Mouse (Mus musculus) ES-E14 (cell line): ENCODE results near the gene Gpnmb. TPM values are rescaled to one million over a fixed set of nuclear protein-coding genes. Genes with fewer than 3 reads are reported as not detected.

Source experiments
- DNase-seq: peaks from one replicate; pipeline ENCODE4 v3.0.0-alpha.2; 2013; ENCODE audit warnings: low read depth, low spot score
- H3K27ac ChIP-seq: 2 replicates; pipeline ENCODE4 v1.5.1; 2012; ENCODE audit warnings: low read depth, mild to moderate bottlenecking, low read length, moderate library complexity, mixed read lengths; ENCODE audit not compliant: poor library complexity, insufficient read depth, severe bottlenecking
- H3K36me3 ChIP-seq: 2 replicates; pipeline ENCODE4 v1.6.1; 2012; ENCODE audit warnings: mild to moderate bottlenecking, low read length, moderate library complexity, mixed read lengths; ENCODE audit not compliant: control insufficient read depth, poor library complexity, insufficient read depth, severe bottlenecking
- H3K4me1 ChIP-seq, 2 experiments: fragments of 150-350 bp in 1 of 2; sonication (generic) in 1 of 2; 2 replicates each; pipeline ENCODE4 v1.6.1; 2012; ENCODE audit warnings: low read length in 2 of 2, mild to moderate bottlenecking in 1 of 2, mixed read lengths in 1 of 2; ENCODE audit not compliant: control insufficient read depth in 2 of 2, insufficient read depth in 2 of 2, poor library complexity in 1 of 2
- H3K4me3 ChIP-seq, 2 experiments: fragments of 150-350 bp in 1 of 2; sonication (generic) in 1 of 2; 2 replicates each; pipeline ENCODE4 v1.5.1; 2012; ENCODE audit warnings: low read length in 2 of 2, low read depth in 1 of 2, mild to moderate bottlenecking in 1 of 2, mixed read lengths in 1 of 2; ENCODE audit not compliant: insufficient read depth in 1 of 2, poor library complexity in 1 of 2, severe bottlenecking in 1 of 2
- H3K9ac ChIP-seq: 2 replicates; pipeline ENCODE4 v1.6.1; 2012; ENCODE audit warnings: low read depth, mild to moderate bottlenecking, low read length, mixed read lengths; ENCODE audit not compliant: poor library complexity, insufficient read depth, severe bottlenecking
- H3K9me3 ChIP-seq: fragments of 150-350 bp; sonication (generic); 2 replicates; pipeline ENCODE4 v1.6.1; 2012; ENCODE audit warnings: low read depth, mild to moderate bottlenecking, low read length; ENCODE audit not compliant: control insufficient read depth, insufficient read depth
- CHD2 ChIP-seq: IDR thresholded peaks from 2 replicates; pipeline ENCODE4 v1.6.1; 2014; ENCODE audit warnings: mild to moderate bottlenecking, low read depth, low read length, inconsistent platforms
- HCFC1 ChIP-seq: IDR thresholded peaks from 2 replicates; pipeline ENCODE4 v1.6.1; 2012; ENCODE audit warnings: low read length, inconsistent platforms, borderline replicate concordance; ENCODE audit not compliant: insufficient read depth
- MAFK ChIP-seq: IDR thresholded peaks from 2 replicates; pipeline ENCODE4 v1.6.1; 2014; ENCODE audit warnings: mild to moderate bottlenecking, low read depth, low read length, inconsistent platforms; ENCODE audit not compliant: insufficient read depth
- ZC3H11A ChIP-seq: IDR thresholded peaks from 2 replicates; pipeline ENCODE4 v1.6.1; 2012; ENCODE audit warnings: low read depth, mild to moderate bottlenecking, inconsistent platforms, low read length, borderline replicate concordance
- ZNF384 ChIP-seq: IDR thresholded peaks from 2 replicates; pipeline ENCODE4 v1.6.1; 2012; ENCODE audit warnings: low read depth, low read length, inconsistent platforms
- in situ Hi-C, 2 experiments: fragments of 600-800 bp; cut with MboI; formaldehyde crosslinking; loops; one replicate each; pipeline ENCODE4 v1.15.1; 2025; ENCODE audit warnings: low sequenced_read_pairs in 2 of 2, inconsistent platforms in 1 of 2; ENCODE audit not compliant: unreplicated experiment in 2 of 2
- total RNA-seq: library from RNA; depleted of rRNA; stranded (reverse); fragments of 300-350 nt; gene quantifications from 2 replicates; pipeline ENCODE4 v1.2.3, GENCODE M21; 2012

The Gpnmb gene
- total RNA-seq, 1 experiment: 0.89 TPM

DNA sequence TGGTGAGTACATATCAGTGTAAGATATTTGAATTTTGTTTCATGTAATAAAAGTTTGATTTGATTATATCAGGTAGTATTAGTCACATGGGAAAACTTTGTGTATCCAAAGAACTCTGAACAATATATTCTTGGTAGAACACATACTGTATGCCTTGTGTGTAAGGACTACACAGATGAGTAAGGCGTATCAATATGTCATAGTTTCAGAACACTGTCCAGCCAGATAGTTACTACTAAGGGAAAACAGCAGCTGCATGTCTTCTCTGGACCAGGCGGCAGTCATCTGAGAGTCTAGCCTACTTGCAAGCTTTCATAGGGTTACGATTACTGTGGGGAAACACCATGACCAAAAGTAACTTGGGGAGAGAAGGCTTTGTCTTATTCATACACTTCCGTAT lies 46.7 kb downstream of the Gpnmb start:
- TF ChIP-seq HCFC1 (no peak), CHD2 (no peak), ZC3H11A (no peak), ZNF384 (no peak), MAFK (no peak)
- H3K27ac ChIP-seq: no peak overlapping the region
- DNase-seq: no peak
- in situ Hi-C loops: no loop called here
- H3K9me3 ChIP-seq: no peaks in the 10 kb centered on the region
- 0 out of 4 replicates have a peak, but pooled peaks cover 0 to 3% of the 10 kb centered on the region in 2 experiments for H3K4me1 ChIP-seq
- peaks cover 26% of the 10 kb centered on the region for H3K36me3 ChIP-seq
- H3K9ac ChIP-seq: no peak overlapping the region
- no peak overlapping the region for H3K4me3 ChIP-seq

- in situ Hi-C loops: no loop called here
- no peak overlapping the region for H3K4me3 ChIP-seq
- no peak overlapping the region for H3K9ac ChIP-seq
- no peaks in the 10 kb centered on the region for H3K9me3 ChIP-seq
- no peak overlapping the region for H3K27ac ChIP-seq
- no peak for TF ChIP-seq ZNF384
- no peak for TF ChIP-seq CHD2
- no peak for TF ChIP-seq HCFC1
- no peak for TF ChIP-seq MAFK
- TF ChIP-seq ZC3H11A: no peak
- H3K36me3 ChIP-seq: peaks cover 22% of the 10 kb centered on the region; the same call in 1 of the 2 replicates
- no peak for DNase-seq
- peaks cover 16 to 18% of the 10 kb centered on the region in 2 experiments for H3K4me1 ChIP-seq
Measured at GRCm38 (mm10) chr6:49094968-49095367, 58.6 kb downstream of the Gpnmb start.

GRCm38 (mm10) chr6:49096421-49096820 lies 60.1 kb downstream of the Gpnmb start:
- Histone ChIP-seq H3K27ac (no peak overlapping the region), H3K9ac (no peak overlapping the region), H3K36me3 (peaks cover 16% of the 10 kb centered on the region; the same call in 1 of the 2 replicates), H3K4me3 (no peak overlapping the region), H3K9me3 (no peaks in the 10 kb centered on the region), H3K4me1 (peaks cover 18 to 19% of the 10 kb centered on the region in 2 experiments)
- in situ Hi-C loops: no loop called here
- no peak for TF ChIP-seq ZC3H11A
- TF ChIP-seq CHD2: no peak
- no peak for TF ChIP-seq HCFC1
- TF ChIP-seq MAFK: no peak
- no peak for TF ChIP-seq ZNF384
- no peak for DNase-seq

GRCm38 (mm10) chr6:49096933-49097461 lies 60.7 kb downstream of the Gpnmb start:
- no peak for TF ChIP-seq ZNF384
- TF ChIP-seq HCFC1: no peak
- no peak for TF ChIP-seq ZC3H11A
- no peak overlapping the region for H3K4me3 ChIP-seq
- no peak overlapping the region for H3K9ac ChIP-seq
- H3K27ac ChIP-seq: no peak overlapping the region
- no peak for DNase-seq
- H3K9me3 ChIP-seq: no peaks in the 10 kb centered on the region
- peaks cover 18 to 19% of the 10 kb centered on the region in 2 experiments for H3K4me1 ChIP-seq
- in situ Hi-C loops: no loop called here
- H3K36me3 ChIP-seq: peaks cover 16% of the 10 kb centered on the region; the same call in 1 of the 2 replicates

DNA sequence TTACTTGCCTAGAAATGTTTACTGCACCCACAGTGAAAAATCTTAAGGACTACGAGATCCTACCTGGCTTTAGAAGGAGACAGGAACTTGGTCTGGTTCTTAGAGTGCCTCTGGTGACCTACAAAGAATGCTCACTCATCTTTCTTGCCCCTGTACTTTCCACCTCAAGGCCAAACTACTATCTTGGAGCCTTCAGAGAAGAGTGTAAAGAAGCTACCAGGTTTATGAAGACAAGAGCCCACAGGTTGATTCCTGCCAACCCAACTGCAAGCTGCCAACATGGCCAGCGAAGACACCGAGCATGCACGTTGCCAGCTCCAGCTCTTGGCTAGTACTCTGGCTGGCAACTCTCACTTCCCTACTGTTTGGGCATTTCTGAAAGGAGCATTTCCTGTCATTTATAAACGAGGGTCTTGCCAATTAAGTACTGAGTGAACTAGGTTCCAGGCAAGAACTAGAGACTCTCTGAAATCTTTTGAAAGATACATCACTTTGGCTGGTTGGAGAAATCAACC lies 61.3 kb downstream of the Gpnmb start:
- Histone ChIP-seq H3K9ac (no peak overlapping the region), H3K27ac (no peak overlapping the region), H3K36me3 (peaks cover 14% of the 10 kb centered on the region; the same call in 1 of the 2 replicates), H3K4me1 (peaks cover 18 to 19% of the 10 kb centered on the region in 2 experiments), H3K4me3 (no peak overlapping the region), H3K9me3 (no peaks in the 10 kb centered on the region)
- in situ Hi-C loops: no loop called here
- no peak for DNase-seq
- no peak for TF ChIP-seq ZNF384
- no peak for TF ChIP-seq HCFC1
- no peak for TF ChIP-seq ZC3H11A
- TF ChIP-seq CHD2: no peak
